Mouse (Mus musculus) forelimb bud, embryonic 11.5 days (tissue): ENCODE measurements at regions not wholly inside any gene's neighbourhood (a gene's known extent, or its start where the extent isn't known, plus 50 kb on each side); places are given as distances from the start of the nearest gene placed in this dataset.
A peak's percentile ranks its signal among the peaks of the same experiment; 100 is the strongest.
"Not testable (repeated sequence)": the region's sequence is repeated elsewhere in the genome, so short reads cannot be mapped to it uniquely, and the experiment has no call there.

Experiments used
- DNase-seq: peaks from one replicate; pipeline ENCODE4 v3.0.0-alpha.2; 2012; ENCODE audit warnings: low read depth, low spot score

GRCm38 (mm10) chr13:3216070-3216469 lies 321.8 kb upstream of the Gdi2 start:
- DNase-seq, result peak; percentile 25

- not testable (repeated sequence) for DNase-seq
Measured at GRCm38 (mm10) chr13:3221005-3221621, 316.8 kb upstream of the Gdi2 start.

- DNase-seq, result no peak
Measured at GRCm38 (mm10) chr13:3221622-3222021, 316.2 kb upstream of the Gdi2 start.

- DNase-seq, result no peak
Measured at GRCm38 (mm10) chr13:3258379-3258778, 279.5 kb upstream of the Gdi2 start.

- not testable (repeated sequence) for DNase-seq
Measured at GRCm38 (mm10) chr13:3276130-3276529, 261.7 kb upstream of the Gdi2 start.
